Mouse (Mus musculus) v-Abl transformed pro-B cells (cell line): ENCODE results near the gene Ntpcr.

ENCODE experiments used
- in situ Hi-C, 2 experiments: fragments of 400-800 bp; cut with MboI; formaldehyde crosslinking; loops; one replicate each; pipeline ENCODE4 v1.15.1; 2025; ENCODE audit not compliant: unreplicated experiment in 2 of 2

Gene Ntpcr

DNA sequence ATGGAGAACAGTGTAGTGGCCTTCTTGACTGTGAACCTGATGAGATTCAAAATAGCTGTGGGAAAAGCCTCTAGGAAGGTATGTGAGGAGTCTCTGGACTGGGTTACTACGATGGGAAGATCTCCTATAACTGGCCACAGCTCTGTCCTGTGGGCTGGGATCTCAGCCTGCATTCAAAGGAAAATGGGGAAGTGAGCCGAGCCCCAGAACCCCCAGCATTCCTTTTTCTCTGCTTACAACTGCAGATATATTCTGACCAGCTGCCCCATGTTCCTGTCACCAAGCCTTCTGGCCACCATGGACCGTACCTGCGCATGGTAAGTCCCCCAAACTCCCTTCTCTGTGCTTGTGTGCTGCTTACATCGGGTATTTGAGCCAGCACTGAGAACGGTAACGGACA is at the start of gene Ntpcr:
TSS of gene Ntpcr (plus strand) at position 218 of the 400 bp plus-strand sequence.
- in situ Hi-C loops: loop anchor here in 1 of 2 experiments (25.0 kb wide), 1 partner anchor 667 kb away; the partner anchor contains the start of gene Disc1

DNA sequence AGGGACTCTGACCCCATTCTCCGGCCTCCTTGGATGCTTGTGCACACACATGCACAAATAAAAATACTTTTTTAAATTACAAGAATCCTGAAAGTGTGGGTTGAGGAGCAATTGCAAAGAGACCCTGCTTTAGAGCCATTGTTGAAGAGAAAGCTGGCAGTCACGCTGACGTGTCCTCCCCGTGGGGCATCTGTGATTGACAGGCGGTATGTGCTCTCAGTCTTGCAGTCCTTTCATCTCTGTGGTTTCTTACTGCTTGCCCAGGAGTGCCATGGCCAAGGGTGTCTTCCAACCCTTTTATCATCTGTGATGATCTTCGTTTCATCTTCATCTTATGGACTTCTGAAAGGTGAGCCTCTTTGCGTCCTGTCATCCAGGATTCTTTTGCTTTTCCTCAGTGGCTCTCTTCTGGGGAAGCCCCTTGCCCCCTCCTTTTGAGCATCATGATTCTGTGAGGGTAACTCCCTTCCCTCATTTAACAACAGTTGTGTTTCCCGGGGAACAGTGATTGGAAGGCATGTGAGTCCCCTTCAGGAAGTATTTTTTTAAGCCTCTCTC is 48.8 kb upstream of the Ntpcr start:
- in situ Hi-C loops: no loop called here

DNA sequence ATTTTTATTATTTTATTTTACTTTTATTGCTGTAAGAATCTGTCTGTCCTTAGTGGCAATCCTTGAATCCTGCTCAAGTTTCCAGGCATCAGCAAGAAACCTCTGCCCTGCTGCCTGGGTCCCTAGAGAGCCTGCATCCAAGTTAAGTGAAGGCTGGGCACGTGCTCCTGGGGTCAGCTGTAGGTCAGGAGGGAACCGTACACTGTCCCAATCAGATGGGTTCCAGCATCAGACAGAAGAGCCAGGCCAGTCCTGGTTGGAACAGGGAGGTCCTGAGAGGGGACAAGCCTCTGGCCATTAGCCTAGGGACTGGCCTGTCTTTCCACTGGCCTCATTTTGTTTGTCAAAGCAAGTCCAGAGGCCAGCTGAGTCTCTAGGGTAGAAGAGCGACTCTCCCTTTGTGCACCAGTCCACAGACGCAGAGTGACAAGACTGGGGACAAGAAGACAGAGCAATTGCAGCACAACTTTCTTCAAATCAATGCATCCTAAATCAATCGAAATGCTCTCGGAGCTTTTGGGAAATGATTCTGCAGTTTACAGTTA is 44.5 kb upstream of the Ntpcr start:
- in situ Hi-C loops: no loop called here

DNA sequence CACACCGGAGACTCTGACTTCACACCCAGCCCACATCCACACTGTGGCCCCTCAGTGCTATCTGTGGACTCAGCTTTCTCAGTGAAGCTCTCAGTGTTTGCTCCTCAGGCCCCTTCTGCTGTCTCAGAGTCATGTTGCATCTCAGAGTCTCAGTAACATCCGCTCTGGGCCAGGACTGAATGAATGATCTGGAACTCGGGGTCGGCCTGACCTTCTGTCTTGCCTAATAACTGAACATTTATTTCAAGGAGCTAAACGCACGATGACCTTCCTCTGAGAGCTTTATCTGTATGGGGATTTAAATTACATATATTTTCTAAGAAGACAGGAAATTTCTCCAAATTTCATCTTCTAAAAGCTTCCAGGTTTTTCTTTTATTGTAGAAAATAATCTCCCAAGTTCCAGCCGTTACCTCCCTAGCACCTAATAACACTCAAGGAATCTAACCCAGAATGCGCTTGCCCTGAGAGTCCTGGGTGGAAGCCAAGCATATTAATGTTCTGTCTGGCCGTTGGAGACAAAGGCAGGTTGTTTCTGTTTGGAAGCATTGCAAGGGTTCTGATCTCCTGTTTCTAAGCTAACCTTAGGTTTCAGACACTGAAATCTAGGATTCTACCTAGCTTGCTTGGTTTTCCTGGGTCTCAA is 43.4 kb upstream of the Ntpcr start:
- in situ Hi-C loops: no loop called here

DNA sequence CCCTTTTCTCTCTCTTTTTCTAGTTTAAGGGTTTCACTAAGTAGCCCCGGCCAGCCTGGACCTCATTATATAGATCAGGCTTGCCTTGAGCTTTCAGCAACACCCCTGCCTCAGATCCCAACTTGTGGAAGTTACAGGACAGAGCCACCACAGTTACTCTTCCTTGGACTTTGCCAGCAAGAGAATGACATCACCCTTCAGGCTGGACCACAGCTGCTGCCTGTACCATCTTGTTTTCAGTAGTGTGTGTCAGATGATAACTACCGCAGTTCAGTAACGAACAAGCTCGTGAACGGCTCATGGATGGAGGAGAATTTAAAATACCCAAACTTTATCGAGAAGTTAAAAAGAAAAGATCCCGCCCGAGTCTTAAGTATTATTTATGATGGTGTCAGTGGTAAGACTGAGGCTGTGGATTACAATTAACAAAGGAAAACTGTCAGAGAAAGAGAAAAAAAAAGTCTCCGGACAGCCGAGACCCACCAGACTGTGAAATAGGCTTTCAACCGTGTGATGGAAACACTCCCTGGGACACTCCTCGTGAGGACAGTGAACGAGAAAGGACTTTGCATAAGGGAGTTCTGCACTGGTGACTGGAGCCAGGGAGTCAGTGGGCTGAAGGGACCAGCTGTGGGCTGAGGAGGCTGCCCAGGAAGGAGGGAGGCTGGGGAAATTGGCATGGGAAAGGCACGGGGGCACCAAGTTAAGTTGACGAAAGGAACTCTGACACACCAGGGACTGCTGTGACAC is 39.4 kb upstream of the Ntpcr start:
- in situ Hi-C loops: no loop called here

DNA sequence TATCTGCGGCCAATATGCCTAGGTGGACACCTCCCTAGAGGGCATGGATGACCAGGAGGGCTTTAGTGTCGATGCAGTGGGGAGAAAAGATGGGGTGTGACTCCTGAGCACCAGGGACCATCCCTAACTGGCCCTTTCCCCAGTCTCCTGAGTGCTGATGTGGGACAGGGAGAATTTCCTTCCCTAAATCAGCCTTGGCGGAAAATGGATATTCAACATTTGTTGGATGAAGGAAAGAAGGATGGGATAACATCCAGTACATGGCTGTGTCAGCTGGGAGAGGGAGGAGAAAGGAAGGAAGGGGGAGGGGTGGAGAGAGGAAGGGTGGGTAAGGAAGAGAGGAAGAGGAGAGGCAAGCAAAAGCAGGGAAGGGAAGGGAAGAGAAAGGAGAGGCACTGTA is 38.8 kb upstream of the Ntpcr start:
- in situ Hi-C loops: no loop called here

DNA sequence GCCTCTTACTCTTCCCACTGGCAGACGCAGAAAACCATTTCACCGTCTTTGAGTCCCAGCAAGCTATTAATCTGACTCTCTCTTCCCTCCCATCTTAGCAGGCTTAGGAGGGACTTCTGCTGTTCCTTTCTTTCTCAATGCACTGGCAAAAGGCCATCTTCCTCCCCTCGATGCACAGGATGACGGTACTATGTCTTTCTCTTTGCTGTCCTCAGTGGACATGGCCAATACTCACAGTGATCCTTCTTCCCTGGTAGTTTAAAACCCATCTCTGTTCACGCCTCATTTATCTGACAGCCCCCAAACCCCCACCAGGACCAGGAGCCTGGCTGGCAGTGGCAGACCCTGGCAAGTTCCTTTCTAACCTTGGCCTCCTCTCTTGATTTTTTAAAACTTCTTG is 37.3 kb upstream of the Ntpcr start:
- in situ Hi-C loops: no loop called here

DNA sequence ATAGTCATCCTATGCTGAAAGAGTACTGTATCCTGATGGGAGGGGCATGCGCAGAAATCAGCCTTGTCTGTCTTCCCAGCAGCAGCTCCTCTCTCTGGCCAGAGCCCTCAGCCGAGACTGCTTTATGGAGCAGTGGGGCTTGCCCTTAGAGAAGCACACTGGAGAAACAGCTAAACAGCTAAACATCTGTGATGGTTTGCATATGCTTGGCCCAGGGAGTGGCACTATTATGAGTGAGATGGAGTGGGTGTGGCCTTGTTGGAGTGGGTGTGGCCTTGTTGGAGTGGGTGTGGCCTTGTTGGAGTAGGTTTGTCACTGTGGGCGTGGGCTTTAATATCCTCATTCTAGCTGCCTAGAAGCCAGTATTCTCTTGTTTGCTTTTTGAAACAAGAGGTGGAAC is 36.6 kb upstream of the Ntpcr start:
- in situ Hi-C loops: no loop called here

DNA sequence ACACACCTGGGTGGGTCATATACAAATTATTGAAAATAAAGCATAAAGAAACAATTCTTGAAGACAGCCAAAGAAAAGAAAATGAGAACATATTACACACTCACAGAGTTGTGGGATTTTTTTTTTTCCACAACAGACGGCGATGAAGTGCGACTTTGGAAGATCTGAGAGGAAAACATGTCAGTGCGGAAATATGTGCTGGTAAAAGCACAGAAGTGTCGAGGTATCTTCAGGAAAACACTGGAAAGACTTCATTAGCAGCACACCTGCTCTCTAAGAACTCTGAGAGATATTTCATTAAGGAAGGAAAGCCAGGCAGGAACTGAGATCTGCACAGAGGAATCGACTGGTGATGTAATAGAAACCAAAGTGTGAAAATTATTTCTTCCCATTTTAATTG is 33.8 kb upstream of the Ntpcr start:
- in situ Hi-C loops: no loop called here

DNA sequence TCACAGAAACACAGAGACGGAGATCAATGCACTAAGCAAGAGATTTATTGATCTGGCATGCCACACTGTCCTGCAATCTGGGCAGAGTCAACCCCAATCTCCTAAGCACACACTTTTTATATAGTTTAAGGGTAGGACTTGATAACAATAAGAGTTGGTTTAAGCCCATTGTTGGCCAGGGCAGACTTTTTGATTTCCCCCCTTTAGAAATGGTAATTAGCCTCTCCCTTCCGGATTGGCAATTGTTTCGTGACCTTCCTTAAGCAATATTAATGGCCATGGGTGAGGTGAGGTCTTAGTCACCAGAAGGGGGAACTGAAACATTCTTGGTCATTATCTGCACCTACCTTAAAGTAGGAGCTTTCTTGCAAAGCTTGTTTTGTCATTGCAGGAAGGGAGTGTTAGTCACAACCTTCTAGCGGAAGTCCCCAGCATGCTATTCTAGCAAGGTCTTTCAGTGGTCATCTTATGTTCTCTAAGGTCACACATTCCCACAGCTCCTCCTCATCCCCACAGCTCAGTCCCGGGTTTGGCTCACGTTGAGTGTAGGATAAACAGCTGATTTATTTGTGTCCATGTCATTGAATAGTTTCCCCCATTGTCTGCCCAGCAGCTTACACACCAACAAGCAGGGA is 30.3 kb upstream of the Ntpcr start:
- in situ Hi-C loops: loop anchor here in 1 of 2 experiments (25.0 kb wide), 1 partner anchor 637 kb away; the partner anchor contains the start of gene Disc1

DNA sequence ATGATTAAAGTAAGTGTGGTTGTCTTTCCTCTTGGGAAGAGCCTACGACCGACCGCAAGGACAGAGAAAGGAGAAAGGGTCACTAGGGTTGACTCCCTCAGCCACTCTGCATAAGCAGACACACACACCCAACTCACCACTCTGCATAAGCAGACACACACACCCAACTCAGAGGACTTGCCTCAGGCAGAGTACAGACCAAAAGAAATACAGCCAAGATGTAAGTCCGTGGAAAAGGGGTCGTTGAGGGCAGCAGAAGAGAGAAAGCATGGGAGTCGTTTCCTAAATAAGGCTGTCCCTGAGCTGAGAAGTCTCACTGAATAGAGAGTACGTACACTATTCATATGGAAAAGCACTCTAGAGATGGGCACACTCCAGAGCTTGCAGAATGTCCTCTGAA is 29.4 kb upstream of the Ntpcr start:
- in situ Hi-C loops: loop anchor here in 1 of 2 experiments (25.0 kb wide), 1 partner anchor 638 kb away; the partner anchor contains the start of gene Disc1

DNA sequence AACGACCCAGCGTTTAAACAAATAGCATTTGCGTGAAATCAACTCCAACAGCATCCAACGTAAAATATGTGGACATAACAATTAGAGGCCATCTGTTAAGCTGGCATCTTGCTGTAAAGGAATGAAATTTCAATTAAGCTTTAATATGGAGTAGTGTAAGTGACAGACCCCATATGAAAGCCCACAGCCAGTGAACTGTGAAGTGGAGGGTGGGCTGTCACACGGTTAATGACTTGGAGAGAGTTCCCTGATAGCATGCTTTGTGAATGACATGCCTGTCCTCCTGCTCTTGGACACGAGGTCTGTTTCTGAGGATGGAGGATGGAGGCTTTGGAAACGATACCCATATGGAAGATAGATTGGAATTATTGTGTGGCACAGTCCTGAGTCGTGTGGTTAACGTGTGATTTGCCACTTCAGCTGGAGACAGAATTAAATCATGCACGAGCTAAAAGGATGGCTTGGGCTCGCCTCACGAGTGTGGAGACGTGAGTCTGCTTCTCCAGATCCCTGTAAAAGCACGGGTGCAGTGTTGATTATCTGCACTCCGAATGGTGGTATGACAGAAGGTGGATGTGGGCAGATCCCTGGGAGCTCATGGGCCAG is 26.8 kb upstream of the Ntpcr start:
- in situ Hi-C loops: loop anchor here in 1 of 2 experiments (25.0 kb wide), 1 partner anchor 641 kb away; the partner anchor contains the start of gene Disc1

DNA sequence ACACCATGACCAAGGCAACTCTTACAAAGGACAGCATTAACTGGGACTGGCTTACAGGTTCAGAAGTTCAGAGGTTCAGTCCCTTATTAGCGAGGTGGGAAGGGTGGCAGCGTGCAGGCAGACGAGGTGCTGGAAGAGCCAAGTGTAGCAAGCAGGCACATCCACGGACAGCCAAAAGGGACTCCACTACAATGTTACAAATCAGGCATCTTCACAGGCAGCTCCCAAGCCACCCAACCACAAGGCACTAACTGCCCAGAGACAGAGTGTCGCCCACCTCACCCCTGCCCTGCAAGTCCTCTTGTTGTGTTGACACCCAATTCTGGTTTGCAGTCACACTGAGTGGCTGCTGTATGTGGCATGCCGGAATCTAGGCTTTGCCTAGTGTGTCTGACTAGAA is 25.3 kb upstream of the Ntpcr start:
- in situ Hi-C loops: loop anchor here in 1 of 2 experiments (25.0 kb wide), 1 partner anchor 642 kb away; the partner anchor contains the start of gene Disc1

DNA sequence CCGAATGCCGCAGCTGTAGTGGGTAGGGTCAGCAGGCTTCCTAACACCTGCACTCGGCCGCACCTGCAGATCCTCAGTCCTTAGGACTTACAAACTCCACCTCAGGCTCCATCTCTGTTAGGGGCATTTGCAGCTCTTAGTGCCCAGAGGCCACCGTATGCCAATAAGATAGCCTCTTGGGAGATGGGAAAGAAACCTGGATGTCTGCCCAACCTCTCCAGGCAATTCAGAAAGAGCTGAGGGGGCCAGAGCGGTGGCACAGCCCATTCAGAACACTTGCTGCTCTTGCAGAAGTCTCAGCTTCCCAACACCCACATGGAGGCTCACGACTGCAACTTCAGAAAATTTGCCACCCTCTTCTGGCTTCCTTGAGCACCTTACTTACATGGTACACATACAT is 23.9 kb upstream of the Ntpcr start:
- in situ Hi-C loops: loop anchor here in 1 of 2 experiments (25.0 kb wide), 1 partner anchor 644 kb away; the partner anchor contains the start of gene Disc1

DNA sequence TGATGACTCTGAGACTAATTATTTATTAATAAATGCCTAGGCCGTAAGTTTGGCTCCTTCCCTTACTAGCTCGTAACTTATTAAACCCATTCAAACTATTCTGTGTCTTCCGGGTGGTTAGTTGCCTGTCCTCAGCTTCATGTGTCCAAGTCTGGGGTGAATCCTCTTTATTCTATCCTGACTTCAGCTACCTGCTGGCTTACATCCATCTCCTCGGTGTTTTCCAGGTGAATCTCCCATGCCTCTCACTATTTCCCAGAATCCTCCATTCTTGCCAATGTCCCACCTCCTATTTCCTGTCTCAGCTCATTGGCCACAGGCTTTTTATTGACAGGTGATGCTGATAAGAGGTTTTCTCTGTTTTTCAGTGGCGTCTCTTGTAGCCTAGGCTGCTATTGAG is 20.6 kb upstream of the Ntpcr start:
- in situ Hi-C loops: loop anchor here in 1 of 2 experiments (25.0 kb wide), 1 partner anchor 647 kb away; the partner anchor contains the start of gene Disc1

DNA sequence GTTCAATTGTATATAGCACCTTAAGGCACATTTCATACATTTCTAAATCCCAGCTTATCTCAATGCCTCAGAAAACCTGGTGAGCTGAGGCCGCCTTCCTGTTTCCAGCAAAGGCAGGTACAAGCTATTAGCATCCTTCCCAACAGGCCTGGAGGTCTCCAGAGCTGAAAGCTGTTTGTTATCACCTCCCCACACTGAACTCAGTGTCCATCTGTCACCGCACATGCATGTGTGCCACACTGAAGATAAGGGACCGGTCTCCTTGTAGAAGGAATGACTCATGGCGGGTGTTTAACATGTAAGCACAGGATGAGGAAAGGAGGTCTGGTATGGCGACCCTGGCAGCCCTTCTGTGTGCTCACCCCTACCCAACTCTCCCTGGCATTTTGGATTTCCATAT is 18.2 kb upstream of the Ntpcr start:
- in situ Hi-C loops: loop anchor here in 1 of 2 experiments (25.0 kb wide), 1 partner anchor 649 kb away; the partner anchor contains the start of gene Disc1

DNA sequence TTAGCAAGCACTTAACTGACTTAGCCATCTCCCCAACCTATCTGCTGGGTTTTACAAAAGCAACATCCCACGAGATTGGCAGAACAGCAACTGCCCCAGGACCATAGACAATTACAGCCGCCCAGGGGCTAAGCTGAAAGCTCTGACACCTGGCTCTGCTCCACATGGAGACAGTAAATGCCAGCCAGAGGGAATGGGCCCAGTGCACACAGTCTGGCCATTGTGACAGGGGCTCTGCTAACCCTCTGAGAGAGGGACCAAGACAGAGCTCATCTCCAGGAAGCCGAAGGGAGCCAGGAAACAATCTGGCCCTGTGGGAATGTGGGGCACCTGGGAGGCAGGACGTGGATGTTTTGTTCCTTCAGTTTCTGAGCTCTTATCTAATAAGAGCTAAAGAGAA is 13.6 kb upstream of the Ntpcr start:
- in situ Hi-C loops: loop anchor here in 1 of 2 experiments (25.0 kb wide), 1 partner anchor 654 kb away; the partner anchor contains the start of gene Disc1

DNA sequence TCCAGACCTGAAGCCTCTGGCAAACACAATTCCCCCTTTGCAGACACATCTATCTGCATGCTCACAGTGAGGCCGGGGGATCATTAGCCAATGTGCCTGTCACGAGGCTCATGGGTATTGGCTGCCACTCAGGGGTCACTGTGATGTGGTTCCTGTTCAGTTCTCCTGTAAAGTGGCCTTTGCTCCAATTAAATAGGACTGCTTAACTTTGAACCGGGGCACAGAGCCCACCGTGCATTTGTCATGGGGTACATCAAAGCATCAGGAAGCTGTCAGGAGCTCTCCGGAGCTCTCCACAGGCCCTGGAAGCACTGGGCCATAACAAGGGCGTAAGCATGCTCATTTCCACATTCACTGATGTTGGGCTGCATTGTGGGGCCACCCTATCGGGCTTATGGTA is 13.2 kb upstream of the Ntpcr start:
- in situ Hi-C loops: loop anchor here in 1 of 2 experiments (25.0 kb wide), 1 partner anchor 654 kb away; the partner anchor contains the start of gene Disc1

DNA sequence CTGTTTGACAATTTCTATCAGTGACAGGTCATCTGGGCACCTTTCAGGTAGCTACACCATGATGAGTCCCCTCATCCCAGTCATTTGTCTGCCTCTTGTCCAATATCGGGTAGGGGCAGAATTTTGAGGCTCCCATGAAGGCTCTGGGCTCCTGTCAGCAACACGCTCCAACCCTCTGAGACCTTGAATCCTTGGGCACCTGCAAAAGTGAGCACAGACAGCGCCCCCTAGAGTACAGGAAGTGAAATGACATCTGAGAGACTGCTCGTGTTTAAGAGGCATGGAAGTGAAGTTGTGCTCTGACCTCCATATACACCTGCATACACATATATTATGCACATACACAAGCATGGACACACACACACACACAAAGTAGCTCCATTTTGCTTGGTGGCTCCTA is 10.8 kb upstream of the Ntpcr start:
- in situ Hi-C loops: loop anchor here in 1 of 2 experiments (25.0 kb wide), 1 partner anchor 657 kb away; the partner anchor contains the start of gene Disc1

DNA sequence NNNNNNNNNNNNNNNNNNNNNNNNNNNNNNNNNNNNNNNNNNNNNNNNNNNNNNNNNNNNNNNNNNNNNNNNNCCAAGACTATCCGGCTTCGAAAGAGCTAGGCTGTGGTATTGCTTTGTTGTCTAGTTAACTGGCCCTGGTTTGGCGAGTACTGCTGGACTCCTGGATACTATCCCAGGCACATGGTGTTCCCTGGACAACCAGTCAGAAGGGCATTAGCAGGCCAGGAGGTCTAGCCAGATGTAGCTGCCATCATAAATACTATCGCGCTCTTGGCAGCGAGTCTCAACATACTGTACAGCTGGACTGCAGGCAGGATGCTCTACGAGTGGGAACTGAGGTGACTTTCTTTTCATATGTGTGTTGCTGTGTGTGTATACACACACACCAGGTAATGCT is 7.1 kb upstream of the Ntpcr start:
- in situ Hi-C loops: loop anchor here in 1 of 2 experiments (25.0 kb wide), 1 partner anchor 660 kb away; the partner anchor contains the start of gene Disc1
